Mouse (Mus musculus) midbrain, postnatal 0 days (tissue): Measurements from ENCODE around the gene Prr12. TPM values are rescaled to one million over a fixed set of nuclear protein-coding genes. Genes with fewer than 3 reads are reported as not detected.
"Not testable (repeated sequence)": the region's sequence is repeated elsewhere in the genome, so short reads cannot be mapped to it uniquely, and the experiment has no call there.

Source experiments
- ATAC-seq: fragments of 200-750 bp; cut with Nextera tagmentation; 2 replicates; pipeline ENCODE4 v1.8.0; 2017; ENCODE audit warnings: moderate number of reproducible peaks, mild to moderate bottlenecking, moderate TSS enrichment, moderate library complexity; ENCODE audit not compliant: low FRiP score
- DNase-seq: peaks from one replicate; pipeline ENCODE4 v3.0.0-alpha.2; 2015; ENCODE audit warnings: low spot score
- H3K27ac ChIP-seq: fragments of 300-500 bp; sonication (generic); 2 replicates; pipeline ENCODE4 v1.5.1; 2014; ENCODE audit warnings: low read depth, mild to moderate bottlenecking, low read length, mixed read lengths
- H3K27me3 ChIP-seq: fragments of 300-500 bp; sonication (generic); 2 replicates; pipeline ENCODE4 v1.6.1; 2014; ENCODE audit warnings: low read length, control low read depth, mixed read lengths; ENCODE audit not compliant: insufficient read depth
- H3K36me3 ChIP-seq: fragments of 300-500 bp; sonication (generic); 2 replicates; pipeline ENCODE4 v1.6.1; 2014; ENCODE audit warnings: low read length, control low read depth, mixed read lengths; ENCODE audit not compliant: insufficient read depth
- H3K4me1 ChIP-seq: fragments of 300-500 bp; sonication (generic); 2 replicates; pipeline ENCODE4 v1.6.1; 2014; ENCODE audit warnings: mild to moderate bottlenecking, control low read depth, antibody characterized with exemption, low read length, mixed read lengths; ENCODE audit not compliant: insufficient read depth
- H3K4me2 ChIP-seq: fragments of 300-500 bp; sonication (generic); 2 replicates; pipeline ENCODE4 v1.6.1; 2014; ENCODE audit warnings: low read depth, mild to moderate bottlenecking, low read length, mixed read lengths; ENCODE audit not compliant: poor library complexity, severe bottlenecking
- H3K4me3 ChIP-seq: fragments of 300-500 bp; sonication (generic); 2 replicates; pipeline ENCODE4 v1.5.1; 2014; ENCODE audit warnings: low read depth, mild to moderate bottlenecking, low read length, moderate library complexity
- H3K9ac ChIP-seq: fragments of 300-500 bp; sonication (generic); replicated peaks from 2 replicates; pipeline ENCODE4 v1.6.1; 2014; ENCODE audit warnings: mild to moderate bottlenecking, low read length, moderate library complexity, mixed read lengths; ENCODE audit not compliant: poor library complexity, severe bottlenecking
- H3K9me3 ChIP-seq: fragments of 300-500 bp; sonication (generic); 2 replicates; pipeline ENCODE4 v1.6.1; 2016; ENCODE audit warnings: low read length, control low read depth
- CTCF ChIP-seq: IDR thresholded peaks from 2 replicates; pipeline ENCODE4 v1.5.1; 2016; ENCODE audit warnings: antibody characterized with exemption, mild to moderate bottlenecking
- WGBS: fragments of 180-500 bp; shearing (Covaris S2); extraction: QIAGEN DNeasy Blood & Tissue Kit; methylation state at CpG from one replicate; pipeline ENCODE4 v1.1.7; 2014; 5-methylcytosine and 5-hydroxymethylcytosine counted together
- polyA plus RNA-seq: library from polyadenylated mRNA; unstranded; fragments of >200 nt; fragmentation: Nextera tagmentation; extraction: Ambion mirVana; gene quantifications from 2 replicates; pipeline ENCODE4 v1.2.1, GENCODE M21; 2015
- total RNA-seq: library from RNA; depleted of rRNA; stranded (reverse); fragments of >200 nt; gene quantifications from 2 replicates; pipeline ENCODE4 v1.2.3, GENCODE M21; 2014

The Prr12 gene
- total and polyA plus RNA-seq, 2 experiments from 2014 or later: 8.8 to 17.9 TPM

- H3K9ac ChIP-seq, H3K9me3 ChIP-seq, ATAC-seq, H3K4me2 ChIP-seq, H3K4me3 ChIP-seq, H3K4me1 ChIP-seq, H3K27ac ChIP-seq, H3K27me3 ChIP-seq, DNase-seq: not testable (repeated sequence)
- WGBS: 75% methylated on average over 5 of the region's 5 CpGs
- peak; percentile 47 for TF ChIP-seq CTCF
- peaks cover 17% of the 10 kb centered on the region for H3K36me3 ChIP-seq
Measured at GRCm38 (mm10) chr7:45023711-45024110, 29.0 kb downstream of the Prr12 start.

GRCm38 (mm10) chr7:45020225-45020624 lies 32.5 kb downstream of the Prr12 start:
- Histone ChIP-seq H3K9ac (no peak overlapping the region), H3K4me2 (no peak overlapping the region), H3K4me1 (peaks cover 5% of the 10 kb centered on the region; the same call in 1 of the 2 replicates), H3K27me3 (no peaks in the 10 kb centered on the region), H3K27ac (no peak overlapping the region), H3K36me3 (no peaks in the 10 kb centered on the region), H3K4me3 (no peak overlapping the region), H3K9me3 (no peaks in the 10 kb centered on the region)
- 79% methylated on average over 9 of the region's 9 CpGs for WGBS
- TF ChIP-seq CTCF: no peak
- DNase-seq: no peak
- no peak for ATAC-seq

GRCm38 (mm10) chr7:45019031-45019571 lies 33.6 kb downstream of the Prr12 start:
- 0 out of 2 replicates have a peak overlapping the region, but pooled peaks have one; percentile 9 for H3K4me2 ChIP-seq
- no peak for ATAC-seq
- no peak for TF ChIP-seq CTCF

GRCm38 (mm10) chr7:45017242-45018061 lies 35.2 kb downstream of the Prr12 start, which contains the start of gene Rras:
TSS of gene Rras (plus strand) at chr7:45017961.
- 0 out of 2 replicates have a peak, but pooled peaks have one; percentile 30 for TF ChIP-seq CTCF
- Histone ChIP-seq H3K27ac (peak within 1 kb of the TSS; percentile 69), H3K36me3 (peaks cover 10% of the 10 kb centered on the region), H3K4me1 (peaks cover 10% of the 10 kb centered on the region; the same call in 1 of the 2 replicates), H3K27me3 (no peaks in the 10 kb centered on the region), H3K9me3 (no peaks in the 10 kb centered on the region), H3K4me2 (peak within 1 kb of the TSS; percentile 93), H3K4me3 (peak within 1 kb of the TSS; percentile 84), H3K9ac (peak within 1 kb of the TSS; percentile 52)
- DNase-seq (peak; percentile 95), ATAC-seq (peak; percentile 60)
- under 1% methylated on average over 33 of the region's 36 CpGs for WGBS

More at GRCm38 (mm10) chr7:45019031-45019571, 33.6 kb downstream of the Prr12 start:
- DNase-seq: no peak
- WGBS: 47% methylated on average over 8 of the region's 8 CpGs
- H3K9ac ChIP-seq: no peak overlapping the region
- H3K4me3 ChIP-seq: 0 out of 2 replicates have a peak overlapping the region, but pooled peaks have one; percentile 2
- H3K9me3 ChIP-seq: no peaks in the 10 kb centered on the region
- H3K27me3 ChIP-seq: no peaks in the 10 kb centered on the region
- no peak overlapping the region for H3K27ac ChIP-seq
- no peaks in the 10 kb centered on the region for H3K36me3 ChIP-seq
- H3K4me1 ChIP-seq: peaks cover 10% of the 10 kb centered on the region; the same call in 1 of the 2 replicates

- ATAC-seq (no peak), DNase-seq (no peak)
- 2% methylated on average over 4 of the region's 4 CpGs for WGBS
- TF ChIP-seq CTCF: no peak
- Histone ChIP-seq H3K27ac (peak overlapping the region; percentile 69), H3K9me3 (no peaks in the 10 kb centered on the region), H3K27me3 (no peaks in the 10 kb centered on the region), H3K9ac (peak overlapping the region; percentile 52; the same call in 1 of the 2 replicates), H3K36me3 (peaks cover 17% of the 10 kb centered on the region), H3K4me1 (peaks cover 10% of the 10 kb centered on the region; the same call in 1 of the 2 replicates), H3K4me2 (peak overlapping the region; percentile 93), H3K4me3 (peak overlapping the region; percentile 84)
Measured at GRCm38 (mm10) chr7:45016761-45017160, 35.9 kb downstream of the Prr12 start.
